Comparison of ENCODE assay signal across 8 mouse cellular contexts in genomic region chr15:83607115-83607802, GRCm38 (mm10). TPM values are rescaled to one million over a fixed set of nuclear protein-coding genes. Genes with fewer than 3 reads are reported as not detected.
DNase-seq lines count a peak whose midpoint lies in the region; ATAC-seq and TF ChIP-seq lines count a peak whose summit lies in the region.

No protein-coding gene starts in this region.

- H3K4me1 ChIP-seq in G1E (ENCODE audit: insufficient read depth, low read depth, low read length) = peaks cover 46% of the 10 kb centered on the region
- H3K4me1 ChIP-seq in cerebellum, adult 2 months (ENCODE audit: control insufficient read depth, insufficient read depth, low read length) = no peaks in the 10 kb centered on the region; the same call in 1 of the 2 replicates
- H3K4me1 ChIP-seq in lung, adult 2 months (ENCODE audit: control insufficient read depth, insufficient read depth, low read length) = no peaks in the 10 kb centered on the region

- WGBS in cerebellum, adult 2 months = 16% methylated on average over 15 of the region's 15 CpGs
- 44% methylated on average over 15 of the region's 15 CpGs for WGBS in lung, adult 2 months

- H3K27ac ChIP-seq in cerebellum, adult 2 months (ENCODE audit: insufficient read depth, low read length) = no peak overlapping the region

- no peak for TF ChIP-seq POLR2A in cerebellum, adult 2 months (IDR thresholded peaks at IDR 0.05; ENCODE audit: borderline replicate concordance, insufficient read depth, low read length)
- no peak for TF ChIP-seq POLR2A in lung, adult 2 months (IDR thresholded peaks at IDR 0.05; ENCODE audit: borderline replicate concordance, extremely low read depth, low read depth, low read length)

- no peaks in the 10 kb centered on the region for H3K9me3 ChIP-seq in G1E (replicated peaks)

- DNase-seq in 416B (ENCODE audit: low read depth) (peak; percentile 77), G1E (ENCODE audit: low spot score) (peak; percentile 79)
- peak; percentile 71 to 75 for DNase-seq in cerebellum, adult 2 months
- peak; percentile 79 for DNase-seq in gastrocnemius, postnatal 14 days
- DNase-seq in kidney, postnatal 36 days = peak; percentile 73 to 86
- peak; percentile 66 for DNase-seq in lung, adult 2 months
- DNase-seq in retina, adult 2 months (ENCODE audit: low read depth, low spot score) = peak; percentile 40
- DNase-seq in thymus, postnatal 25 days = peak; percentile 79

- no peak overlapping the region for H3K4me3 ChIP-seq in G1E (ENCODE audit: low read depth, low read length)
- H3K4me3 ChIP-seq in cerebellum, adult 2 months (replicated peaks; ENCODE audit: insufficient read depth, low read depth, low read length) = no peak overlapping the region
- H3K4me3 ChIP-seq in lung, adult 2 months (replicated peaks; ENCODE audit: extremely low read depth, low read depth, low read length) = no peak overlapping the region

- intact Hi-C loops in gastrocnemius, postnatal 14 days (cut with DNase I; ENCODE audit: low total_unique reads) = no loop called here

- peaks cover 2% of the 10 kb centered on the region for H3K36me3 ChIP-seq in G1E (replicated peaks)

- ATAC-seq in G1E (ENCODE audit: extremely low read depth, insufficient number of reproducible peaks, low FRiP score, poor library complexity, severe bottlenecking) = peak; percentile 67

- H3K27me3 ChIP-seq in G1E (ENCODE audit: insufficient read depth, low read length) = peaks cover 35% of the 10 kb centered on the region
- H3K27me3 ChIP-seq in cerebellum, adult 2 months (ENCODE audit: control insufficient read depth, insufficient read depth, low read length) = no peaks in the 10 kb centered on the region

- TF ChIP-seq CTCF in G1E (IDR thresholded peaks at IDR 0.05; ENCODE audit: low read depth, low read length) = peak; percentile 91
- peak; percentile 77 for TF ChIP-seq CTCF in cerebellum, adult 2 months (IDR thresholded peaks at IDR 0.05; ENCODE audit: borderline replicate concordance, insufficient read depth, low read depth, low read length)
- TF ChIP-seq CTCF in lung, adult 2 months (IDR thresholded peaks at IDR 0.05; ENCODE audit: insufficient read depth, low read length) = peak; percentile 85

RNA-seq across cellular contexts. Expression of gene Ttll12, which starts 12.3 kb away (rescaled TPM):
- 50.4 and 59.4 TPM in 2 replicates for total RNA-seq in G1E (2014; fragmentation: Nextera tagmentation)
- total RNA-seq in G1E (2017) = 15.5 and 17.0 TPM in 2 replicates
- polyA plus RNA-seq in G1E (2012) = 128 and 181 TPM in 2 replicates
- 15.7 and 16.1 TPM in 2 replicates for polyA plus RNA-seq in cerebellum, adult 2 months (2012; rRNA removed)
- 1 to 10 TPM; 6.3 to 8.3 TPM for total RNA-seq in gastrocnemius, postnatal 14 days (2021)
- 19.2 and 21.6 TPM in 2 replicates for polyA plus RNA-seq in lung, adult 2 months (2012; rRNA removed)

RNA-seq across cellular contexts. Expression of gene Mcat, which starts 43.7 kb away (rescaled TPM):
- 8.5 and 17.7 TPM in 2 replicates for total RNA-seq in G1E (2014; fragmentation: Nextera tagmentation)
- total RNA-seq in G1E (2017) = 13.4 and 14.0 TPM in 2 replicates
- 17.1 and 20.2 TPM in 2 replicates for polyA plus RNA-seq in G1E (2012)
- 22.9 and 25.0 TPM in 2 replicates for polyA plus RNA-seq in cerebellum, adult 2 months (2012; rRNA removed)
- 10 to 100 TPM; 20.4 to 21.9 TPM for total RNA-seq in gastrocnemius, postnatal 14 days (2021)
- polyA plus RNA-seq in lung, adult 2 months (2012; rRNA removed) = 17.4 and 17.9 TPM in 2 replicates

RNA-seq across cellular contexts. Expression of gene Tspo, which starts 43.9 kb away (rescaled TPM):
- total RNA-seq in G1E (2014; fragmentation: Nextera tagmentation) (13.5 and 31.8 TPM in 2 replicates), G1E (2017) (50.5 and 63.3 TPM in 2 replicates)
- 108 and 114 TPM in 2 replicates for polyA plus RNA-seq in G1E (2012)
- polyA plus RNA-seq in cerebellum, adult 2 months (2012; rRNA removed) = 12.2 and 13.7 TPM in 2 replicates
- 10 to 100 TPM; 24.9 to 33.5 TPM for total RNA-seq in gastrocnemius, postnatal 14 days (2021)
- polyA plus RNA-seq in lung, adult 2 months (2012; rRNA removed) = 396 and 550 TPM in 2 replicates
